Mouse (Mus musculus) forebrain, embryonic 15.5 days (tissue): ENCODE measurements at regions not wholly inside any gene's neighbourhood (a gene's known extent, or its start where the extent isn't known, plus 50 kb on each side); places are given as distances from the start of the nearest gene placed in this dataset.

Experiments
- ATAC-seq: fragments of 200-750 bp; cut with Nextera tagmentation; replicated peaks from 2 replicates; pipeline ENCODE4 v1.8.0; 2017; ENCODE audit warnings: mild to moderate bottlenecking, moderate TSS enrichment, moderate library complexity
- H3K27ac ChIP-seq: fragments of 300-500 bp; sonication (generic); replicated peaks from 2 replicates; pipeline ENCODE4 v1.5.1; 2015; ENCODE audit warnings: mild to moderate bottlenecking, inconsistent platforms
- H3K27me3 ChIP-seq: fragments of 300-500 bp; sonication (generic); 2 replicates; pipeline ENCODE4 v1.6.1; 2015; ENCODE audit warnings: inconsistent platforms
- H3K36me3 ChIP-seq: fragments of 300-500 bp; sonication (generic); 2 replicates; pipeline ENCODE4 v1.6.1; 2015; ENCODE audit warnings: mild to moderate bottlenecking, inconsistent platforms
- H3K4me1 ChIP-seq: fragments of 300-500 bp; sonication (generic); 2 replicates; pipeline ENCODE4 v1.6.1; 2015; ENCODE audit warnings: inconsistent platforms
- H3K4me2 ChIP-seq: fragments of 300-500 bp; sonication (generic); replicated peaks from 2 replicates; pipeline ENCODE4 v1.6.1; 2015; ENCODE audit warnings: mild to moderate bottlenecking, inconsistent platforms
- H3K4me3 ChIP-seq: fragments of 300-500 bp; sonication (generic); 2 replicates; pipeline ENCODE4 v1.5.1; 2015; ENCODE audit warnings: mild to moderate bottlenecking, inconsistent platforms
- H3K9ac ChIP-seq: fragments of 300-500 bp; sonication (generic); replicated peaks from 2 replicates; pipeline ENCODE4 v1.6.1; 2015; ENCODE audit warnings: mild to moderate bottlenecking, inconsistent platforms
- H3K9me3 ChIP-seq: fragments of 300-500 bp; sonication (generic); 2 replicates; pipeline ENCODE4 v1.6.1; 2016; ENCODE audit warnings: inconsistent platforms
- WGBS: fragments of 180-500 bp; shearing (Covaris S2); methylation state at CpG from one replicate; pipeline ENCODE4 v1.1.7; 2015; ENCODE audit warnings: mixed read lengths; 5-methylcytosine and 5-hydroxymethylcytosine counted together

DNA sequence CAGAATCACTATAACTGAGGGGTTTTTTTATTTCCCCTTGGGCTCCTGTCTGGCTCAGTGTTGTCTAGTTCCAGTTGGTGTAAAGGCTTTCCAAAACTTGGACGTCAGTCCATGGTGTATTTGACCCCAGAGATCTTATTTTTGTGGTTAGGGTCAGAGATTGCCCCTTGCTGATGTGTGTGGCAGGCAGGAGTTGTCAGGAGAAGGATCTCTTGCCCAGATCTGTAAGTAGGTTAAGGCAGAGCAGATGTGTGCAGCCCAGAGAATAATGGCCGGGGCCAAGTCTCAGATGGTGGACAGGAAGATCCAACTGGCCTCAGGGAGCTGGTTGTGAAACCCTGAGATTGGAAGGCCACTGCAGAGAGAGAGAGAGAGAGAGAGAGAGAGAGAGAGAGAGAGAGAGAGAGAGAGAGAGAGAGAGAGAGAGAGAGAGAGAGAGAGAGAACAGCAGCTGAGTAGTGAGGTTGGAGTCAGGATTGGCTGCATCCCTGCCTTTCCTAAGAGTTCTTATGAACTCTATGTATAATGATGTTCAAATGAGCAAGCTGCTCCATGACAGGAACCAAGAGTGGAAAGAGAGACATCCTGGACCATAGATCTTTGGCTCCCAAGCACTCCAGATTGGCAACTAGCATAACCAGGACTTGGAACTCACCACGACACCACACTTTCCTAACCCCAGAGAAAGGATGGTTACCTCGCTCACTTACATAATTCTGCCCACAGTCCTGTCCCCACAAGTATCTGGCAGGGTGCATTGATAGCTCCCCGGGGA lies 479.9 kb downstream of the Gm826 start:
- Histone ChIP-seq H3K27me3 (no peaks in the 10 kb centered on the region), H3K4me1 (no peaks in the 10 kb centered on the region), H3K4me2 (no peak overlapping the region), H3K27ac (no peak overlapping the region), H3K9me3 (no peaks in the 10 kb centered on the region), H3K4me3 (no peak overlapping the region), H3K9ac (no peak overlapping the region), H3K36me3 (no peaks in the 10 kb centered on the region)
- WGBS = 84% methylated on average over 5 of the region's 5 CpGs
- ATAC-seq = no peak

DNA sequence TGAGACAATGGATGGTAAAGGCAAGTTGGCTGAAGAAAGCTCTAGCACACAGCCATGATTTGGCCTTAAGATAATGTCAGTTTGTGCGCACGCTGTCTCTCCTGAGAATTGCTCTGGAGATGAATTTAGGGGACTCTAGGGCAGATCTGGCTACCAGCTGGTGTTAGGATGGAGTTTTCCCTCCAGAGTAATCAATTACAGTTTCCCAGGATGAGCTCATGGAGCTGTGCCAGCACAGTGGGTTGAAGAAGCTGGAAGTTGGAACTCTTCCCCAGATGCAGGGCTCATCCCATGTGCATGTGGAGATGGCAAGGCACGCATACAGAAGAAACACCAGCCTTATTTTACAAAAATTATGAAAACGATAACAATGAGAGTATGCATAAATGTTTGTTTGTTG lies 481.0 kb downstream of the Gm826 start:
- no peak overlapping the region for H3K4me3 ChIP-seq
- no peak overlapping the region for H3K4me2 ChIP-seq

DNA sequence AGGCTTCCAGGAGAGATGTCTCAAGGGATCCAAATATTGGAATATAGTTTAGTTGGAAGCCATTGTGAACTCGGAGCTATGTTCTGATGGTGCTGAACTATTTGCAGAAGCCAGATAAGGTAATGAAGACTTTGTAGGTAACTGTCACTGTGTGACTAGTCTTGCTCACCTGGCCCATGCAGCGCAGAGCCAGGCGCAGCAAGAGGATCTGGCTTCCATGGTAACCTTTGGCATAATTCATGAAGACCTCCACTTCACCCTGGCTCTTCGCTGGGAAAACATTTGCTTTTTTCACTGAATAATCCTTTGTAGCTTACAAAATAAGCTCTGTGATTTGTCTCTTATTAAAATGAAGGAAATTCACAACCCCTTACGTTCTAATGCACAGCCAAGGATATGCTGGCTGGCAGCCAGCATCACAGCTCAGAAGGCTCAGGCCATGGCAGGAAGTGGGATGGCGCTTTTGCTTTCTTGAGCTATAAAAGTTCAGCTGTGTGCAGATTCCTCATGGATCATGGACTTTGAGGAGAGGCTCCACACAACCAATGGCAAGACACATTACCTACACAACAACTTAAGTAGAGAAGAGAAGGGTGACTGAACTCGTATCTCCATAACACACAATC lies 501.4 kb downstream of the Gm826 start:
- Histone ChIP-seq H3K9me3 (no peaks in the 10 kb centered on the region), H3K4me2 (no peak overlapping the region), H3K4me3 (no peak overlapping the region), H3K9ac (no peak overlapping the region), H3K36me3 (no peaks in the 10 kb centered on the region), H3K4me1 (peaks cover 5% of the 10 kb centered on the region; the same call in 1 of the 2 replicates), H3K27ac (no peak overlapping the region), H3K27me3 (no peaks in the 10 kb centered on the region)
- 62% methylated on average over 7 of the region's 7 CpGs for WGBS
- no peak for ATAC-seq

More for the DNA sequence above, 481.0 kb downstream of the Gm826 start:
- H3K4me1 ChIP-seq = no peaks in the 10 kb centered on the region
- 81% methylated on average over 4 of the region's 4 CpGs for whole genome bisulfite sequencing
- H3K27ac ChIP-seq = no peak overlapping the region
- H3K27me3 ChIP-seq = no peaks in the 10 kb centered on the region
- ATAC-seq = no peak
- no peaks in the 10 kb centered on the region for H3K9me3 ChIP-seq
- H3K9ac ChIP-seq = no peak overlapping the region
- no peaks in the 10 kb centered on the region for H3K36me3 ChIP-seq

DNA sequence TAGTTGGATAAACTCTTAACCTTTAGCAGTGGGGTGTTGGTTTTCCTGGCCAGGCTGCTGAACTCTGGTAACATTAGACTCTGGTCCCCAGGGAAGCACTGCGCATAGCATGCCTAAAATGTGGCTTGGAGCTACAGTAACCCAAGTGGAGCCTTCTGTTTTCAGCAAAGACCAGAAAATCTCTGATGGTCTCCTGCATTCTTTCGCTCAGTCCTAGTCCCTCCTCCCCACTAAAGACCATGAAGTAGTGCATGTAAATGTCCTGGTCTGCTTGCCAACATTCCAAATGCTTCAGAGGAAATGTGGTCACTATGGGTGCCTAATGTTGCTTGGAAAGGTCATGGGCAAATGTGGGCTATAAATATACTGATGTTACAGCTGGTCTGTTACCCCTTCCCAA lies 507.5 kb downstream of the Gm826 start:
- no peak overlapping the region for H3K4me3 ChIP-seq
- no peak overlapping the region for H3K27ac ChIP-seq
- H3K27me3 ChIP-seq = no peaks in the 10 kb centered on the region
- no peaks in the 10 kb centered on the region for H3K4me1 ChIP-seq
- H3K9me3 ChIP-seq = no peaks in the 10 kb centered on the region
- 95% methylated on average over 2 of the region's 2 CpGs for WGBS
- H3K4me2 ChIP-seq = no peak overlapping the region
- no peaks in the 10 kb centered on the region for H3K36me3 ChIP-seq
- no peak overlapping the region for H3K9ac ChIP-seq
- ATAC-seq = no peak

DNA sequence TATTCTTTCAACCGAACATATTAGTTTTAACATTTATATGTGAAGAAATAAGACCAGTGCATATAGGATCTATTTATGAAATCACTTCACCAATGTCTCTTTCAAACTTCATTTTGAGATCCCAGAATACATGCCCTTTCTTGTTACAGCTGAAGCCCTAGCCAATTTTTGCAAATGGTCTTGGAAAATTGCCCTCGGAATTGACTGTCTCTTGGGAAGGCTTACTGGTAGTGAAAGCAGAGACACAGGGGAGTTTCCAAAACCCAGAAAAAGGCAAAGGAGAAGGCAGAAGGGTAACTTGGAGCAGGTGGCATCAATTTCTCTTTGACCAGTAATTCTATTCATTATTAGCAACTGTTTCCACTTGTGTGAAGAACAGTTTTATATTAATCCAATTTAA lies 515.4 kb downstream of the Gm826 start:
- Histone ChIP-seq H3K9ac (no peak overlapping the region), H3K9me3 (no peaks in the 10 kb centered on the region), H3K4me3 (no peak overlapping the region), H3K4me1 (no peaks in the 10 kb centered on the region), H3K27me3 (no peaks in the 10 kb centered on the region), H3K4me2 (no peak overlapping the region), H3K27ac (no peak overlapping the region), H3K36me3 (no peaks in the 10 kb centered on the region)
- no peak for ATAC-seq
- 66% methylated on average over 2 of the region's 2 CpGs for WGBS

DNA sequence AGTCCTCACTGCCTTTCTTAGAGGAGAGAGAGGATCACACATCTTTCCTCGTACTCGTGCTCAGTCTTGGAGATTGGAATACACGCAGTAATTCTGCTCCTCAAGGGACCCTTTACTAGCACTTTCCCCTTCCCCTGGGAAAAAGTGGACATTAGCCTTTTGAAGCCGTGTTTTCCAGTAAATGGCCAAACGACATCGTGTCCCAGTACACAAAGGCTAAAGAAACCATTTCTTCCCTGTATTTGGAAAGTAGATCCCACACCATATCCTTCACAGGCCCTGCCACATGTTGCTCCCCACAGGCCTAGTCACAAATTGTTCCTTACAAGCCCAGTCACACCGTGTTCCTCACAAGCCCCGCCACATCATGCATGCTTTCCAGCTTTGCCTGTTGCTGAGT lies 517.6 kb downstream of the Gm826 start:
- H3K9ac ChIP-seq = no peak overlapping the region
- no peaks in the 10 kb centered on the region for H3K9me3 ChIP-seq
- no peaks in the 10 kb centered on the region for H3K4me1 ChIP-seq
- no peaks in the 10 kb centered on the region for H3K36me3 ChIP-seq
- no peak overlapping the region for H3K4me2 ChIP-seq
- H3K27me3 ChIP-seq = no peaks in the 10 kb centered on the region
- no peak overlapping the region for H3K4me3 ChIP-seq
- 90% methylated on average over 8 of the region's 8 CpGs for WGBS
- no peak overlapping the region for H3K27ac ChIP-seq
- no peak for ATAC-seq
